Mouse (Mus musculus) ZHBTc4 (cell line): ENCODE measurements around the gene Bcl6.

Experiments used
- DNase-seq: peaks from one replicate; pipeline ENCODE4 v3.0.0-alpha.2; 2011; ENCODE audit warnings: low read depth, low spot score

Gene Bcl6

GRCm38 (mm10) chr16:23973635-23974367 is 14.9 kb downstream of the Bcl6 start:
- DNase-seq, result no peak

GRCm38 (mm10) chr16:23972901-23973300 is 15.8 kb downstream of the Bcl6 start:
- no peak for DNase-seq

- DNase-seq, result no peak
Measured at GRCm38 (mm10) chr16:23972126-23972740, 16.4 kb downstream of the Bcl6 start.

GRCm38 (mm10) chr16:23969919-23970318 is 18.7 kb downstream of the Bcl6 start:
- peak; percentile 26 for DNase-seq

GRCm38 (mm10) chr16:23968888-23969287 is 19.8 kb downstream of the Bcl6 start:
- no peak for DNase-seq

GRCm38 (mm10) chr16:23967301-23967700 is 21.4 kb downstream of the Bcl6 start:
- DNase-seq, result peak; percentile 71

- no peak for DNase-seq
Measured at GRCm38 (mm10) chr16:23966066-23966465, 22.6 kb downstream of the Bcl6 start.

GRCm38 (mm10) chr16:23964706-23965367 is 23.8 kb downstream of the Bcl6 start:
- no peak for DNase-seq

- DNase-seq, result no peak
Measured at GRCm38 (mm10) chr16:23963896-23964668, 24.6 kb downstream of the Bcl6 start.

GRCm38 (mm10) chr16:23962401-23962800 is 26.3 kb downstream of the Bcl6 start:
- peak; percentile 53 for DNase-seq

- no peak for DNase-seq
Measured at GRCm38 (mm10) chr16:23958938-23959337, 29.7 kb downstream of the Bcl6 start.

GRCm38 (mm10) chr16:23953959-23954260 is 34.7 kb downstream of the Bcl6 start:
- no peak for DNase-seq

- DNase-seq, result peak; percentile 74
Measured at GRCm38 (mm10) chr16:23953189-23953958, 35.3 kb downstream of the Bcl6 start.

- DNase-seq, result peak; percentile 17
Measured at GRCm38 (mm10) chr16:23952101-23952727, 36.4 kb downstream of the Bcl6 start.

GRCm38 (mm10) chr16:23947654-23948053 is 41.0 kb downstream of the Bcl6 start:
- no peak for DNase-seq

- DNase-seq, result no peak
Measured at GRCm38 (mm10) chr16:23944801-23945200, 43.9 kb downstream of the Bcl6 start.

- DNase-seq, result no peak
Measured at GRCm38 (mm10) chr16:23934397-23934796, 54.3 kb downstream of the Bcl6 start.

GRCm38 (mm10) chr16:23932294-23932693 is 56.4 kb downstream of the Bcl6 start, which contains the start of gene Rtp2:
Rtp2 (minus strand) TSS chr16:23932394.
- peak; percentile 46 for DNase-seq

GRCm38 (mm10) chr16:23931275-23931674 is 57.4 kb downstream of the Bcl6 start:
- DNase-seq, result no peak

GRCm38 (mm10) chr16:23930426-23931073 is 58.1 kb downstream of the Bcl6 start:
- no peak for DNase-seq
